Mouse (Mus musculus): ENCODE results near the gene Klf5. TPM values are rescaled to one million over a fixed set of nuclear protein-coding genes. Genes with fewer than 3 reads are reported as not detected.

Klf5 gene
- polyA plus RNA-seq, 1 experiment from 2014 or later = 104 TPM

- no peaks in the 10 kb centered on the region for H3K9me3 ChIP-seq
- no peak for ATAC-seq (ENCODE audit: insufficient read depth, low FRiP score, low read depth)
- H3K27me3 ChIP-seq (replicated peaks) = no peaks in the 10 kb centered on the region
- H3K36me3 ChIP-seq = 0 out of 2 replicates have a peak, but pooled peaks cover 3% of the 10 kb centered on the region
- H3K4me3 ChIP-seq (replicated peaks) = no peak overlapping the region
- 88% methylated on average over 4 of the region's 4 CpGs for WGBS
- no peak overlapping the region for H3K4me2 ChIP-seq
- no peak overlapping the region for H3K27ac ChIP-seq
- no peaks in the 10 kb centered on the region for H3K4me1 ChIP-seq
- no peak overlapping the region for H3K9ac ChIP-seq
Observed at GRCm38 (mm10) chr14:99316275-99316674, 17.8 kb downstream of the Klf5 start.

DNA sequence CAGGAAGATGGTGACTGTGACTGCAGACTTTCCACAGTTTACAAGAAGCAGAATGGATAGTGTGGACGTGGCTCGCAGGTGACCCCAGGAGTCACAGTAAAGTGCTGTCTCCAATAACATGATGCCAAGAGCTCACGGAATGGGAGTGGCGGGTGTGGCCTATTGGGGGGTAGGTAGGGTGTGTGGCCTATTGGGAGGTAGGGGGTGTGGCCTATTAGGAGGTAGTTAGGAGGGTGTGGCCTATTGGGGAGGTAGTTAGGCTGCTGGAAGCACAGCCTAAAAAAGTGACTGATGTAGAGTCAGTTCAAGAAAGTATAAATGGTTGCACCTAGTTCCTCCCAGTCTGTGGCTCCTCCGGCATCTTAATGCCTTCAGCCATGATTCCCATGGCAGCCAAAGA lies 22.2 kb downstream of the Klf5 start:
- 71% methylated on average over 5 of the region's 5 CpGs for WGBS
- Histone ChIP-seq H3K4me2 (no peak overlapping the region), H3K9me3 (no peaks in the 10 kb centered on the region), H3K27ac (no peak overlapping the region), H3K4me3 (replicated peaks) (no peak overlapping the region), H3K27me3 (replicated peaks) (no peaks in the 10 kb centered on the region), H3K9ac (no peak overlapping the region), H3K4me1 (no peaks in the 10 kb centered on the region), H3K36me3 (no peaks in the 10 kb centered on the region)
- no peak for ATAC-seq (ENCODE audit: insufficient read depth, low FRiP score, low read depth)

GRCm38 (mm10) chr14:99323376-99323775 lies 24.9 kb downstream of the Klf5 start:
- Histone ChIP-seq H3K9me3 (no peaks in the 10 kb centered on the region), H3K27ac (no peak overlapping the region), H3K4me3 (replicated peaks) (no peak overlapping the region), H3K4me1 (no peaks in the 10 kb centered on the region), H3K27me3 (replicated peaks) (no peaks in the 10 kb centered on the region), H3K4me2 (no peak overlapping the region), H3K36me3 (no peaks in the 10 kb centered on the region), H3K9ac (no peak overlapping the region)
- ATAC-seq (ENCODE audit: insufficient read depth, low FRiP score, low read depth) = no peak
- 91% methylated on average over 10 of the region's 10 CpGs for WGBS

GRCm38 (mm10) chr14:99324523-99324922 lies 26.0 kb downstream of the Klf5 start:
- no peak overlapping the region for H3K4me2 ChIP-seq
- no peaks in the 10 kb centered on the region for H3K27me3 ChIP-seq (replicated peaks)
- H3K9me3 ChIP-seq = no peaks in the 10 kb centered on the region
- ATAC-seq (ENCODE audit: insufficient read depth, low FRiP score, low read depth) = no peak
- no peaks in the 10 kb centered on the region for H3K36me3 ChIP-seq
- H3K27ac ChIP-seq = no peak overlapping the region
- no peak overlapping the region for H3K4me3 ChIP-seq (replicated peaks)
- no peaks in the 10 kb centered on the region for H3K4me1 ChIP-seq
- no peak overlapping the region for H3K9ac ChIP-seq
- 68% methylated on average over 4 of the region's 4 CpGs for WGBS

GRCm38 (mm10) chr14:99325597-99326472 lies 27.3 kb downstream of the Klf5 start:
- WGBS = 84% methylated on average over 12 of the region's 12 CpGs
- no peak for ATAC-seq (ENCODE audit: insufficient read depth, low FRiP score, low read depth)

DNA sequence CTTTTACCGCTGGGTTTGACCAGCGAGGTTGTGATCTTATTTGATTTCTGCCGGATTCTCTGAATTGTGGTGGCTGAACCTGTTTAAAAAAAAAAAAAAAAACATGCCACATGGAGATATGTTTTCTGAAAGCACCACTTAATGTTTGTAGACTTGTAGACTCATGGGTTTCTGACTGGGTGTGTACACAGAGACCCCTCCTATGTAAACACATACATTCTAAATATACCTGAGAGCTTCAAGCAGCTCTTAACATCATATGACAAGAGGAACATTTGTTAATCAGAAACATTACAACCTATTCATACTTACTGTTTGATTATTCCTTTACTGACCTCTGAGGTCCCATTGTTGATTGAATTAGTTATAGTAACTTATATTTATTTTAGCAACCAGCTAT lies 38.1 kb downstream of the Klf5 start:
- Histone ChIP-seq H3K9ac (no peak overlapping the region), H3K4me2 (no peak overlapping the region), H3K9me3 (no peaks in the 10 kb centered on the region), H3K4me1 (no peaks in the 10 kb centered on the region; the same call in 1 of the 2 replicates), H3K36me3 (no peaks in the 10 kb centered on the region), H3K4me3 (replicated peaks) (no peak overlapping the region), H3K27me3 (replicated peaks) (no peaks in the 10 kb centered on the region), H3K27ac (peak overlapping the region; percentile 85; the same call in 1 of the 2 replicates)
- WGBS = 56% methylated on average over 3 of the region's 3 CpGs
- peak; percentile 91 for ATAC-seq (ENCODE audit: insufficient read depth, low FRiP score, low read depth)

More at GRCm38 (mm10) chr14:99325597-99326472, 27.3 kb downstream of the Klf5 start:
- Histone ChIP-seq H3K4me3 (replicated peaks) (no peak overlapping the region), H3K9me3 (no peaks in the 10 kb centered on the region), H3K36me3 (no peaks in the 10 kb centered on the region), H3K4me2 (no peak overlapping the region), H3K4me1 (no peaks in the 10 kb centered on the region), H3K27me3 (replicated peaks) (no peaks in the 10 kb centered on the region), H3K27ac (no peak overlapping the region), H3K9ac (no peak overlapping the region)

- H3K27me3 ChIP-seq (replicated peaks) = no peaks in the 10 kb centered on the region
- no peak overlapping the region for H3K4me3 ChIP-seq (replicated peaks)
- no peaks in the 10 kb centered on the region for H3K36me3 ChIP-seq
- no peak for ATAC-seq (ENCODE audit: insufficient read depth, low FRiP score, low read depth)
- WGBS = 52% methylated on average over 8 of the region's 8 CpGs
- H3K4me1 ChIP-seq = no peaks in the 10 kb centered on the region; the same call in 1 of the 2 replicates
- H3K27ac ChIP-seq = peak overlapping the region; percentile 16; the same call in 1 of the 2 replicates
- H3K4me2 ChIP-seq = no peak overlapping the region
- no peak overlapping the region for H3K9ac ChIP-seq
- no peaks in the 10 kb centered on the region for H3K9me3 ChIP-seq
Observed at GRCm38 (mm10) chr14:99339021-99339420, 40.5 kb downstream of the Klf5 start.

DNA sequence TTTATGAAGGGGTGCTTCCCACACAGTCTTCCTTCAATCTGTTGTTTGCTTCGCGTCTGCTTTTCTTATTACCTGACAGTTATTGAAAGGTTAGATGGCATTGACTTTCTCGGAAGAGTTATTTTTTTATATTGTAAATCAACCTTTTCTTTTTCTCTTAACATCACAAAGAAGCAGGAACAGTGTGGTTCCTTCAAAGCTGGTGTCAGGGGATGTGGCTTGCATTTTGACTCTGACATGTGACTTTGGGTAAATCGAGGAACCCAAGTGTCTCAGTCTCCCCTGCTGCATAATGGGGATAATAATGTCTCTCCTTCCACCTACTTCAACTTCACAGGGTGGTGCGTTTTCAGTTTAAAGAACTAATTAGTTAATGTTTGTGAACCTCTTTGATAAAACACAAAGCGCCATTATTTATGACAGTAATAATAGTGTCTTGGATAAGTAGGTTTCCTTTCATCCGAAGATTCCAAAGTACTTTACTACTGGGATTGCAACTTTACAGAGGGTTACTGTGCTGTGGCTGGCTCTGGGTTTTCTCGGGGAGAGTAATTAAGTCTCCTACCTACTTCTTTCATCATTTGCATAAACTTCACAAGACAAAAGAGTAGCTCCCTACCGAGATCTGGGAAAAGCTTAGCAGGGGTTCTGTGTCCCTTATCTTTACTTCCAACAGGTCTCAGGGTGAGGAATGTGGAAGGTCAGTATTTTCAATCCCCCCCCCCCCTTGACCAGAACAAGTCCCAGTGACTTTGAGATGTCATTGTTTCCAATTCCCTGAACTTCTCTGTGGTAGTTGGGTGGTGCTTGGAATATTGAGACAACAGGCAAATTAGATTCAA lies 41.4 kb downstream of the Klf5 start:
- Histone ChIP-seq H3K9ac (no peak overlapping the region), H3K27ac (peak overlapping the region; percentile 16; the same call in 1 of the 2 replicates), H3K4me3 (replicated peaks) (no peak overlapping the region), H3K4me1 (no peaks in the 10 kb centered on the region; the same call in 1 of the 2 replicates), H3K9me3 (no peaks in the 10 kb centered on the region), H3K4me2 (no peak overlapping the region), H3K36me3 (no peaks in the 10 kb centered on the region), H3K27me3 (replicated peaks) (no peaks in the 10 kb centered on the region)
- no peak for ATAC-seq (ENCODE audit: insufficient read depth, low FRiP score, low read depth)
- 23% methylated on average over 9 of the region's 9 CpGs for WGBS

DNA sequence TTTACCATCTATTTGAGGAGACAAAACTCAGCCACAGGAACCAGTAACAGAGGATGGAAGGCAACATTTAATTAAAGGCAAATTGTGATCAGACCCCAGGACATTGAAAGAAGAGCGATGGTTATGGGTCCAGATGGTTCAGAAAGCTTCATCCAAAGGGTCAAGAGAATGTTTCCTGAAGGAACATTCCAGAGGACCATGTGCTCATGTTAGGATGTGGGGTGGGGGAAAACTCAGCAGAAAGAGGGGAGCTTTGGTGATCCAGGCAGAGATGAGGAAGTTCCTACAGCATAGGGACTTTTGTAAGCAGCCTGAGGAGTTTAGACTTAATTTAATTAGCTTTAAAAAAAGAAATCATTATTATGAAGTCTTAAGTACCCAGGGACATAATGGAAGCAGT lies 42.2 kb downstream of the Klf5 start:
- Histone ChIP-seq H3K9ac (no peak overlapping the region), H3K4me1 (no peaks in the 10 kb centered on the region; the same call in 1 of the 2 replicates), H3K27ac (no peak overlapping the region), H3K27me3 (replicated peaks) (no peaks in the 10 kb centered on the region), H3K36me3 (no peaks in the 10 kb centered on the region), H3K4me3 (replicated peaks) (no peak overlapping the region), H3K4me2 (no peak overlapping the region), H3K9me3 (no peaks in the 10 kb centered on the region)
- 89% methylated on average over 1 of the region's 1 CpGs for WGBS
- no peak for ATAC-seq (ENCODE audit: insufficient read depth, low FRiP score, low read depth)

DNA sequence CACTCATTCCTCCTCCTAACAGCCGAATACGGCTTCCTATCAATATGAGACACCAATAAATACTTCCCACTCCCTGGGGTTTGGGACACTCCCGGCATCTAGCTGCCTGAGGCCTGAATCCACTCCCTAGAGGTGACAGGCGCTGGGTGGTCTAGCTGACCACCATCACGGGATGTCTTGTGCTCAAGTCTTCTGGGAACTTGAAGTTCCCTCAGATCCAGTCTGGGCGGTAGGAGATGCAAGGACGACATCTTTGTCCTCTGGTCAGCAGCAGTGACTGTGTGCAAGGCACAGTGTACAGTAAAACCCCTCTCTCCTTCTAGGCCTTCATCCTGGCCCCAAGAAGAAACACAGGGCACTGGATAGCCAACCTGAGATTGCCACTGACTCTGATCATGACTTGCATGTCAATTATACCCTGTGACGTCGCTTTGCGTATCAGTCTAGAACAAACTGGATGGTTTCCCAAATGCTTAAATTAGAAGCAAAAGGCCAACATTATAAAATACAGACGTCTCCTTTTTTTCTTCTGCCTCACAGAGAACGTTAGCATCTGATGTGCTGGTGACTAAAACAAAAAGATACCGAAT lies 49.8 kb downstream of the Klf5 start:
- WGBS = 71% methylated on average over 13 of the region's 13 CpGs
- Histone ChIP-seq H3K9me3 (no peaks in the 10 kb centered on the region), H3K4me2 (no peak overlapping the region), H3K4me1 (no peaks in the 10 kb centered on the region), H3K4me3 (replicated peaks) (no peak overlapping the region), H3K36me3 (no peaks in the 10 kb centered on the region), H3K27me3 (replicated peaks) (no peaks in the 10 kb centered on the region), H3K9ac (no peak overlapping the region), H3K27ac (no peak overlapping the region)
- no peak for ATAC-seq (ENCODE audit: insufficient read depth, low FRiP score, low read depth)

- Histone ChIP-seq H3K4me3 (replicated peaks) (no peak overlapping the region), H3K9me3 (no peaks in the 10 kb centered on the region), H3K4me1 (no peaks in the 10 kb centered on the region), H3K36me3 (no peaks in the 10 kb centered on the region), H3K9ac (no peak overlapping the region), H3K27ac (no peak overlapping the region), H3K27me3 (replicated peaks) (no peaks in the 10 kb centered on the region), H3K4me2 (no peak overlapping the region)
- WGBS = 80% methylated on average over 6 of the region's 6 CpGs
- ATAC-seq (ENCODE audit: insufficient read depth, low FRiP score, low read depth) = no peak
Observed at GRCm38 (mm10) chr14:99349606-99350005, 51.1 kb downstream of the Klf5 start.
